Mouse (Mus musculus) CH12F3 (cell line): Measurements from ENCODE around the gene Bcl2l12.

Source experiments
- in situ Hi-C: fragments of 300-500 bp; cut with MboI; formaldehyde crosslinking; loops from 2 replicates; pipeline ENCODE4 v1.14.3; 2020; ENCODE audit warnings: low sequenced_read_pairs

Gene Bcl2l12

GRCm38 (mm10) chr7:45017242-45018061, 18.9 kb upstream of the Bcl2l12 start, which contains the start of gene Rras:
Gene Rras, plus strand, starts transcription at chr7:45017961.
- in situ Hi-C loops = no loop called here

GRCm38 (mm10) chr7:45016761-45017160, 18.2 kb upstream of the Bcl2l12 start:
- in situ Hi-C loops = no loop called here

- in situ Hi-C loops = no loop called here
Measured at GRCm38 (mm10) chr7:45015957-45016612, 17.6 kb upstream of the Bcl2l12 start, which contains the start of gene Scaf1. Gene Scaf1, minus strand, starts transcription at chr7:45016363.

- in situ Hi-C loops = no loop called here
Measured at GRCm38 (mm10) chr7:45015344-45015956, 16.9 kb upstream of the Bcl2l12 start.

DNA sequence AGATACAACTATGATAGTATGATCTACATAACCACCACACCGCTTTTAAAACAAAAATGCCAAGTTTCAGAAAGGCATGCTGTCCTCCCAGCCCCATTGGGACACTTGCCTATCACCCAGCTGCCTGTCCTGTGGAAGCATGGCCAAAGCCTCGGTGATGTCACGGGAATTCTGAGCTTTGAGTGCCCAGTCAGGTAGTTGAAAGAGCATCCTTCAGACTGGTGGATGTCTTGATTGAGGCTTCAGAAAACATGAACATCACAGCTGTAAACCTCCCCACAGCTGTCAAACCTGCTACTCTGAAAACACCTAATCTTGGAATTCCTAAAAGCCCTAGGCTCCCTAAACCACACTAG, 15.6 kb upstream of the Bcl2l12 start:
- in situ Hi-C loops = no loop called here

- in situ Hi-C loops = no loop called here
Measured at GRCm38 (mm10) chr7:45013366-45014095, 15.0 kb upstream of the Bcl2l12 start.

DNA sequence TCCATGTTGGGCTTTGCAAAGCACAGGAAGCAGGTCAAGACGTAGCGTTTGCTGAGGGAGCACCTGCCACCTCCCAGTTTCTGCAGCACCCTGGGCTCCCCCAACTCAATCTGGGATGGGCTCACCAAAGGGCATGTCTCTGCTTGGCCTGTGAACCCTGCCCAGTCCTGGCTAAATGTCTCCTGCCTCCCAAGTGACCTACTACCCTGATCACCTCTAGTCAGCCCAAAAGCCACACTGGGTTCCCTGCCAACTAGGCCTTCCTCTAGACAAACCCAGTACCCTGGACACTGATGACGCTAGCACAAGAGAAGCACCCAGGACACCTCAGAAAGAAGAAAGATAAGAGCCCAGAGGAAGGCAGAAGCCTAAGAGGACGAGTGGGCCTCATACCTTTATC, 14.3 kb upstream of the Bcl2l12 start:
- in situ Hi-C loops = no loop called here

DNA sequence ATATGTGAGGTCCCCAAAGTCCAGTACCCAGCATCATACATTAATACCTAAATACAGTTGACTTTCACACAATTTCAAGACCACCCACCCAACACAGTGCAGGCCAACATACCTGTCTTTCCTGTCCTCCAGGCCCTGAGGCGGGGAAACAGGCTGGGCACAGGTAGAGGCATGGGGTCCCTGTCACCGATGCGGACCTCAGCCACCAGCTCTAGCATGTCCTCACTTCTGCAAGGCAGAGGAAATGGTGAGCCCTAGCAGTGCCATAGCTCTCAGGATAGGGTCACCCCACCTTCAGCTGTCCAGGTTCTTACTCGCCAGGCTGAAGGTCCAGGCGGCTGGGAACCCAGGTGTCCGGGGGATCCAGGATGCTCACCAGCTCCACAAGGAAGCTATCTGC, 13.5 kb upstream of the Bcl2l12 start:
- in situ Hi-C loops = no loop called here

DNA sequence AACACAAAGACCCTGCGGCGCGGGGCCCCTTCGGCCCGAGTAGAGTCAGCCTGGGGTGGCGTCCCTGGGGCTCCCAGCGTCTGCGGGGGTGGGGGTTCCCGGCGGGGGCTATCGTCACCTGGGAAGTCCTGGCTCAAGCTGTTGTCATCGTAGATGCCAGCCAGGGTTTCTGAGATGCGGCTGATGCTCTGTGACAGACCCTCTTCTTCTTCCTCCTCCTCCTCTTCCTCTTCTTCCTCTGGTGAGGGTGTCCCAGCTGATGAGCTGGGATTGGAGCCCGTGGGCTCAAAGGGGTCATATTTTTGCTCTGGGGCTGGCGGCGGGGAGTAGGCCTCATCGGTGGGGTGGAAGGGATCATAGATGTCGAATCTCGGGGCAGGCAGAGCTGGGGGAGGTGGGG, 9.9 kb upstream of the Bcl2l12 start:
- in situ Hi-C loops = no loop called here

GRCm38 (mm10) chr7:45007846-45008245, 9.3 kb upstream of the Bcl2l12 start:
- in situ Hi-C loops = no loop called here

DNA sequence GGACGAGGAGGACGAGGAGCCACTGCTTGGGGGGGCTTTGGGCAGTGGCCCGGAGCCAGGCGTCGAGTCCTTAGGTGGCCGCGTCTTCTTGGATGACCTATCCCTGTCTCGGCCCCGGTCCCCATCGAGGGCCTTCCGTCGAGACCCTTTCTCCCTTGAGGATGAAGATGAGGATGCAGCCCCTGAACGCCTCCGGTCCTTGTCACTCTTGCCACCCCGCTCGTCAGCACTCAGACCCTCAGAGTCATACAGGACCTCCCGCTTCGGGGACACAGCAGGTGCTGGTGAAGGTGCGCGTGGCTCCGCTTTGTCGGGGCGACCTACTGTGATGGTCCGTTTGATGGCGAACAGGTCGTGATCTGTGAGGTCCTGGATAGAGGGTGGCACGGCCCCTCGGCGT, 8.6 kb upstream of the Bcl2l12 start:
- in situ Hi-C loops = no loop called here

DNA sequence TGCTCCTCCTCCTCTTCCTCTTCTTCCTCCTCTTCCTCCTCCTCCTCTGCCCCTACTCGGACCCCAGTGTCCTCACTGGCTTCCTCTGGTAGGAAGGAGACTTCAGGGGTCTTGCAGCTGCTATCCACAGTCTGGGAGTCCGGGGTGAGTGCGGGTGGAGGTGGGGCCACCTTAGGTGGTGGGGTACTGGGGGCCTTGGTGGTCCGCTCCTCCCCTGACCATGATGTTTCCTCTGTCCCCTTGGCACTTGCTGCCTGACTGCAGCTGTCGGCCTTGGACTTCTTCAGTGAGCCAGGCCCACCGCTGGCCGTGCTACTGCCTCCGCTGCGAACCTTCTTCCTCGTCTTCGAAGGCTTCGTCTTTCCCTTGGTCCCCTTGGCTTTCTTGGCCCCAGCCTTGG, 8.0 kb upstream of the Bcl2l12 start:
- in situ Hi-C loops = no loop called here

DNA sequence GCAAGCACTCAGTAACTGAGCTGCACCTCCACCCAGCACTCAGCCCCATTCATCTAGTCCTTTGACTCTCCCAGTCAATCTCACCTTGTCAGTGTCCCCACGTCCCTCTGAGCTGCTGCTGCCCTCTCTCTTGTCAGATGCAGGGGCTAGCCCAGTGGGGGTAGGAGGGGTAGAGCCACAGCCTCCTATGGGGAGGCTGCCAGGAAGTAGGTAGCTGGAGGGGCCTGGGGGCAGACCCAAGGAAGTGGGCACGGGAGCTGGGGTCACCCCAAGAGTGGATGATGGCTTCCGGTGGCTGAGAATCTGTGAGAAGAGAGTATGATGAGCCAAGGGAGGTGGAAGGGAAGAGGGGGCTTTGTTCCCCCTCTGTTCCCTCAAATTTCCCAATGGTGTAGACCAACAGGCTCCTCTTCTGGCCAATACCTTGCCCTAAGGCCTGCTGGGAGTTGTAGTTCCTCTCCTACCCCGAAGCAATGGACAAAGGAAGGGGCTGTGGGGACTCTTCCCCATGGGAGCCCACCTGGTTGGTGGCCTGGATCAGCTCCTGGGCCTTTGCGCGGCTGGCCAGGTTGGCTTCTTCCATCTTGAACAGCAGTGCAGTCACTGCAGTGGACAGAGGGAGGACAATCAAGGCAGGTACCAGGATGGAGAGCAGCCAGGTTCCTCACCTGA, 6.9 kb upstream of the Bcl2l12 start:
- in situ Hi-C loops = no loop called here

DNA sequence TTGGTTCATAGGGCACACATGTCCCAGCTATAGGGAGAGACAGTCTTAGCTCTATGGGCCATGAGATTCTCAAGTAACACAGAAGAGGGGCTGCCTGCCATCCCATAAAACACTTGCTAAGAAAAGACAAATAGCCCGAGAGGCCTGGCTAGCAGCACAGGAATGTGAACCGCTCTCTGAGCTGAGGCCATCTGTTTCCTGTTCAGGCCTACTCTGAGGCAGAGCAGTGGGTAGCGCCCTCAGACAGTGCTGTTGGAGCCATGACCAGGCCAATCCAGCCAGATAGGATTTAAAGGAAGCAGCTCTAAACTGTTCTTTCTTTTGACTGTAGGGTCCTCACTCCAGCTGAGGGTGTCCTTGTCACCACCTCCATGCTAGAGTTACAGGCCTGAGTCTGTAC, 6.0 kb upstream of the Bcl2l12 start:
- in situ Hi-C loops = no loop called here

- in situ Hi-C loops = no loop called here
Measured at GRCm38 (mm10) chr7:45002440-45002839, 3.9 kb upstream of the Bcl2l12 start.

GRCm38 (mm10) chr7:45000539-45001114, 2.1 kb upstream of the Bcl2l12 start:
- in situ Hi-C loops = no loop called here

DNA sequence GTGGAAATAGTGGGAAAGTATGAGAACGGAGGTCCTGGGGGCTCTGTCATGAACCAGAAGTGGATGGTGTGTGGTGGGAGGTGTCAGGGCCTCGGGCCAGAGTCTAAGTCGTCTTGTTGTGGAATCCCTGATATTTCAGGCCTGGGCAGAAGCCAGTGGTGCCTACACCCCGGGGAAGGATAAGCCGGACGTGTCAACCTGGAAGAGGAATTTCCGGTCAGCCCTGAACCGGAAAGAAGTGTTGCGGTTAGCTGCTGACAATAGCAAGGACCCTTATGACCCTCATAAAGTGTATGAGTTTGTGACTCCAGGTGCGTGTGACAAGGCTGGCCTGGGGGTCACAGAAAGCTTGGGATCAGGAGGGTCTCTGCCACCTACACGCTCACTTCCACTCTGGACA, 1.2 kb upstream of the Bcl2l12 start:
- in situ Hi-C loops = no loop called here

DNA sequence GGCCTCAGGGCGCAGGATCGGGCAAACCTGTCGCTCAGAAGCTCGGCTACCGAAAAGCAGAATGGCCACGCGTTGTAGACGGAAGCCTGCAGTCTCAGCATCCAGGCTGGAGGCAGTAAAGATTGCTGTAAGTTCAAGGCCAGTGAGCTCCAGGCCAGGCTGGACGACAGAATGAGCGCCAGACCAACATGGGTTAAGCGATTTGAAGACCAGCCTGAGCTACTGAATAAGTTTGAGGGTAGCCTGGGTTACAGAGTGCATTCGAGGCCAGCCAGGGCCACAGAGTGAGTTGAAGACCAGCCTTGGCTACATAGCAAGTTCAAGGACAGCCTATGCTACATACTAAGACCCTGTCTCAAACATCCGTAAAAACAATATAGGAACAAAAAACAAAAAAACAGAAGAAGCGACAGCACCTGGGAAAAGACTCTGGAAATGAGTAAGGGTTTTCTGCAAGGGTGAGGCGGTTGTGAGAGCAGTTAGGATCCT, 528 bp downstream of the Bcl2l12 start:
- in situ Hi-C loops = no loop called here

GRCm38 (mm10) chr7:44997231-44997939, 1.1 kb downstream of the Bcl2l12 start, which contains the start of gene Irf3:
Gene Irf3, plus strand, starts transcription at chr7:44997648.
- in situ Hi-C loops = no loop called here

- in situ Hi-C loops = no loop called here
Measured at GRCm38 (mm10) chr7:44996672-44997071, 1.8 kb downstream of the Bcl2l12 start.
